Mouse (Mus musculus) cortical plate, adult 2 months (tissue): ENCODE measurements around the gene Foxn3.

Source experiments
- CTCF ChIP-seq: fragments of 200-500 bp; IDR thresholded peaks from 2 replicates; pipeline ENCODE4 v1.5.1; 2011; ENCODE audit warnings: mild to moderate bottlenecking, control low read depth, low read length; ENCODE audit not compliant: insufficient read depth; ENCODE audit errors: extremely low read depth
- POLR2A ChIP-seq: fragments of 200-500 bp; IDR thresholded peaks from 2 replicates; pipeline ENCODE4 v1.6.1; 2011; ENCODE audit warnings: mild to moderate bottlenecking, low read length, control low read depth; ENCODE audit not compliant: insufficient read depth; ENCODE audit errors: extremely low read depth

GRCm38 (mm10) chr12:99389244-99389643 is 174.1 kb downstream of the Foxn3 start:
- no peak for TF ChIP-seq CTCF
- TF ChIP-seq POLR2A: no peak
